Comparison of ENCODE assay signal across 8 mouse cellular contexts in genomic region chr15:78934784-78935320, GRCm38 (mm10). TPM values are rescaled to one million over a fixed set of nuclear protein-coding genes. Genes with fewer than 3 reads are reported as not detected.
DNase-seq lines count a peak whose midpoint lies in the region; ATAC-seq and TF ChIP-seq lines count a peak whose summit lies in the region.

TSS of gene Nol12 (plus strand) at chr15:78934933.

- no peaks in the 10 kb centered on the region for H3K27me3 ChIP-seq in embryonic facial prominence, embryonic 11.5 days (ENCODE audit: control insufficient read depth, insufficient read depth, low read length)
- H3K27me3 ChIP-seq in limb, embryonic 12.5 days = no peaks in the 10 kb centered on the region
- no peaks in the 10 kb centered on the region for H3K27me3 ChIP-seq in midbrain, embryonic 15.5 days (replicated peaks)
- no peaks in the 10 kb centered on the region for H3K27me3 ChIP-seq in spleen, adult 2 months (ENCODE audit: control insufficient read depth, insufficient read depth, low read length)

- peak within 1 kb of the TSS; percentile 56 for H3K4me3 ChIP-seq in embryonic facial prominence, embryonic 11.5 days (ENCODE audit: low read depth, low read length)
- peak within 1 kb of the TSS; percentile 77 for H3K4me3 ChIP-seq in limb, embryonic 12.5 days (replicated peaks)
- peak within 1 kb of the TSS; percentile 80 for H3K4me3 ChIP-seq in midbrain, embryonic 15.5 days
- H3K4me3 ChIP-seq in spleen, adult 2 months (ENCODE audit: extremely low read depth, insufficient read depth, insufficient read length) = peak within 1 kb of the TSS; percentile 82

- H3K9me3 ChIP-seq in embryonic facial prominence, embryonic 11.5 days (replicated peaks; ENCODE audit: control insufficient read depth, low read length) = no peaks in the 10 kb centered on the region
- H3K9me3 ChIP-seq in limb, embryonic 12.5 days = no peaks in the 10 kb centered on the region
- H3K9me3 ChIP-seq in midbrain, embryonic 15.5 days = no peaks in the 10 kb centered on the region

- 0 out of 2 replicates have a peak, but pooled peaks cover 3% of the 10 kb centered on the region for H3K4me1 ChIP-seq in embryonic facial prominence, embryonic 11.5 days (ENCODE audit: control insufficient read depth, insufficient read depth, low read length)
- peaks cover 12% of the 10 kb centered on the region for H3K4me1 ChIP-seq in limb, embryonic 12.5 days (replicated peaks)
- peaks cover 17% of the 10 kb centered on the region for H3K4me1 ChIP-seq in midbrain, embryonic 15.5 days
- H3K4me1 ChIP-seq in spleen, adult 2 months (ENCODE audit: control insufficient read depth, insufficient read depth, insufficient read length) = no peaks in the 10 kb centered on the region; the same call in 1 of the 2 replicates

- peak; percentile 76 for ATAC-seq in embryonic facial prominence, embryonic 11.5 days (replicated peaks; ENCODE audit: insufficient number of reproducible peaks, low FRiP score, low TSS enrichment, low read depth)
- peak; percentile 85 for ATAC-seq in limb, embryonic 12.5 days (ENCODE audit: insufficient number of reproducible peaks, insufficient read depth, low FRiP score, low TSS enrichment, low read depth)
- ATAC-seq in midbrain, embryonic 15.5 days (replicated peaks) = peak; percentile 89

- H3K36me3 ChIP-seq in embryonic facial prominence, embryonic 11.5 days (replicated peaks; ENCODE audit: control insufficient read depth, insufficient read depth, low read depth, low read length) = peaks cover 6% of the 10 kb centered on the region
- peaks cover 40% of the 10 kb centered on the region for H3K36me3 ChIP-seq in limb, embryonic 12.5 days
- peaks cover 13% of the 10 kb centered on the region; the same call in 1 of the 2 replicates for H3K36me3 ChIP-seq in midbrain, embryonic 15.5 days (replicated peaks)
- peaks cover 15% of the 10 kb centered on the region for H3K36me3 ChIP-seq in spleen, adult 2 months (ENCODE audit: control insufficient read depth, insufficient read depth, low read length)

- peak within 1 kb of the TSS; percentile 54 for H3K4me2 ChIP-seq in embryonic facial prominence, embryonic 11.5 days (ENCODE audit: low read depth, low read length)
- peak within 1 kb of the TSS; percentile 79 for H3K4me2 ChIP-seq in limb, embryonic 12.5 days
- H3K4me2 ChIP-seq in midbrain, embryonic 15.5 days = peak within 1 kb of the TSS; percentile 65

- peak within 1 kb of the TSS; percentile 59 for H3K9ac ChIP-seq in embryonic facial prominence, embryonic 11.5 days (replicated peaks; ENCODE audit: low read length)
- H3K9ac ChIP-seq in limb, embryonic 12.5 days (replicated peaks) = peak within 1 kb of the TSS; percentile 66
- H3K9ac ChIP-seq in midbrain, embryonic 15.5 days = peak within 1 kb of the TSS; percentile 84

- TF ChIP-seq POLR2A in spleen, adult 2 months (IDR thresholded peaks at IDR 0.05; ENCODE audit: low read depth, low read length) = no peak; the same call in 1 of the 2 replicates

- TF ChIP-seq CTCF in spleen, adult 2 months (IDR thresholded peaks at IDR 0.05; ENCODE audit: extremely low read depth, insufficient read depth, insufficient read length, insufficient replicate concordance) = peak; percentile 9; the same call in 1 of the 2 replicates

- 0% methylated on average over 42 of the region's 42 CpGs for WGBS in embryonic facial prominence, embryonic 11.5 days
- WGBS in limb, embryonic 12.5 days = under 1% methylated on average over 42 of the region's 42 CpGs
- 0% methylated on average over 42 of the region's 42 CpGs for WGBS in midbrain, embryonic 15.5 days
- WGBS in spleen, adult 2 months = under 1% methylated on average over 42 of the region's 42 CpGs

- DNase-seq in urinary bladder, adult 18-20 months (ENCODE audit: low spot score in 2 of 2) = peak; percentile 67 to 70
- DNase-seq in urinary bladder, postnatal 10 days (ENCODE audit: low spot score) = no peak
- DNase-seq in embryonic facial prominence, embryonic 11.5 days (ENCODE audit: low spot score) = peak; percentile 96
- DNase-seq in heart, adult 11 months = peak; percentile 98
- DNase-seq in kidney, adult 18-20 months = peak; percentile 89
- peak; percentile 75 to 90 for DNase-seq in spleen, adult 2 months (ENCODE audit: low read depth in 1 of 2, low spot score in 2 of 2)

- peak within 1 kb of the TSS; percentile 74 for H3K27ac ChIP-seq in embryonic facial prominence, embryonic 11.5 days (replicated peaks; ENCODE audit: low read depth, low read length)
- peak within 1 kb of the TSS; percentile 91 for H3K27ac ChIP-seq in limb, embryonic 12.5 days
- H3K27ac ChIP-seq in midbrain, embryonic 15.5 days = peak within 1 kb of the TSS; percentile 88
- H3K27ac ChIP-seq in spleen, adult 2 months (ENCODE audit: insufficient read depth, low read length) = peak within 1 kb of the TSS; percentile 95

RNA-seq across cellular contexts. Expression of gene Nol12, which starts in this region (rescaled TPM):
- 56.7 and 58.8 TPM in 2 replicates for polyA plus RNA-seq in embryonic facial prominence, embryonic 11.5 days (2014; fragmentation: Nextera tagmentation; extraction: Ambion mirVana)
- polyA plus RNA-seq in limb, embryonic 12.5 days (2016; fragmentation: Nextera tagmentation; extraction: Ambion mirVana) = 61.1 and 61.6 TPM in 2 replicates
- 62.5 and 65.8 TPM in 2 replicates for polyA plus RNA-seq in midbrain, embryonic 15.5 days (2015; fragmentation: Nextera tagmentation; extraction: Ambion mirVana)
- polyA plus RNA-seq in spleen, adult 2 months (2012; rRNA removed) = 14.2 TPM in 2 replicates
